Mouse (Mus musculus) neutrophil, adult 59 days (primary cell): ENCODE data around the gene Aig1. TPM values are rescaled to one million over a fixed set of nuclear protein-coding genes. Genes with fewer than 3 reads are reported as not detected.

Source experiments
- total RNA-seq, 2 experiments: library from RNA; stranded (reverse); gene quantifications; 1 replicate in 1 of 2; 2 replicates in 1 of 2; pipeline ENCODE4 v1.2.4; 2023

Aig1 gene
- 1 to 10 TPM; 2.2 to 2.9 TPM for total RNA-seq

DNA sequence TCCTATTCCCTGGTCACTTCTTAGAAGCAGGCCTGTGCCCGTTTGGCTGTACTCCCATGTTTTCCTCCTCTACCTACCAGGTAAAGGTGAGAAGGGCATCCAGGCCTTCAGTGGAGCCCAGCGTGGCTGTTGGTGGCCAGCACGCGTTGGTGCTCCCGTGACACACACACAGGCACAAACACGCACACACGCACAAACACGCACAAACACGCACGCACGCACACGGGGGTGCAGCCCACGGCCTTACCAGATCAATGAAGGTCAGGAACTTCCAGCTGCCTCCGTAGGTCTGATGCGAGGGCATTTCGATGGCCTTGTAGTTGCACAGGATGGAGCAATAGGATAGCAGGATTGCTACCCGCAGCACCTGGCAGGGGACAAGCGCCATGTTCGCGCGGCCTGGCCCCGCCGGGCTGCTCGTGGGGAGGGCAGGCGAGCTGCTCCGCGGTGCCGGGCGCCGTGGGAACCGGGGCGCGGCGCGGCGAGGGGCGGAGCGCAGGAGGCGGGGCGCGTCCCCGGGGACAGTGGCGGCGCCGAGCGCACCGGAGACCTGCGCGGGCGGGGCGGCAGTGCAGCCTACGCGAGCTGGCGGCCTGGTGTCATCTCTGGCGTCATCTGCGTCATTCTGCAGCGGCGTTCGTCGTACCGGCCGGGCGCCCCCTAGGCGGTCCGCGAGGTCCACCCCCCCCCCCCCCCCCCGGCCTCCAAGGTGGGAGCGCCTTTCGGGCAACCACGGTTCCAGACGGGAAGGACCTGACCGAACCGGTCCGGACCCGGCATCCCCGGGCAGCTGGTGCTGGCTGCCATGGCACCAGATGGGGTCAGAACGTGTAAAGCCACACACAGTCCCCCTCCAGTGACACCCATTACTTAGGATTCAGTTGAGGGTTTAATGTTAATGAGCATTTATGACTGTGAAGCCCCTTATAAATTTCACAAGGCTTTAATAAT is at the start of gene Aig1:
Gene Aig1 (minus strand): TSS at position 610 of the 951 bp plus-strand sequence.

Other genes starting within 250 kb of the Aig1 start
- 1 to 10 TPM; 2.3 to 2.8 TPM for gene Hivep2, start 97.1 kb upstream of the Aig1 start, total RNA-seq